Mouse (Mus musculus): ENCODE results near the gene Hk2.
"Not testable (repeated sequence)": the region's sequence is repeated elsewhere in the genome, so short reads cannot be mapped to it uniquely, and the experiment has no call there.

Gene Hk2

GRCm38 (mm10) chr6:82689474-82689873, 84.8 kb downstream of the Hk2 start:
- DNase-seq (ENCODE audit: inconsistent ontology term), result no peak

DNA sequence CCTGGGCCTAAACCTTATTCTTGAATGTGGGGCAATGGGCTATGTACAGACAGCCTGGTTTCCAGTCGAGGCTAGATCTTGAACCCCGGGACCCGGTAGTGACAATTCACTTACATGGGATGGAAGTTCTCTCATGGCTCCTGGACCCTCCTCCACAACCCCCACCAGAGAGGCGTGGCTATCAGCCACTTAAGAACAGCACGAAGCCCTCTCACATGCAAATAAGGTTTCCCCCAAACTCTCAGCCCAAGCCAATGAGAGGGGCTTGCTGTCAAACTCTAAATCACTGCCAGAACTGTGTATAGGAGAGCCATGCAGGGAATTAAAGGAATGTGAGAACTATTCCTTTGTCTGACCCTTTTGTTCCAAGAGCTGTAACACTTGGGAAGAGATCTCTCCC, 85.7 kb downstream of the Hk2 start:
- DNase-seq (ENCODE audit: inconsistent ontology term), result not testable (repeated sequence)

DNA sequence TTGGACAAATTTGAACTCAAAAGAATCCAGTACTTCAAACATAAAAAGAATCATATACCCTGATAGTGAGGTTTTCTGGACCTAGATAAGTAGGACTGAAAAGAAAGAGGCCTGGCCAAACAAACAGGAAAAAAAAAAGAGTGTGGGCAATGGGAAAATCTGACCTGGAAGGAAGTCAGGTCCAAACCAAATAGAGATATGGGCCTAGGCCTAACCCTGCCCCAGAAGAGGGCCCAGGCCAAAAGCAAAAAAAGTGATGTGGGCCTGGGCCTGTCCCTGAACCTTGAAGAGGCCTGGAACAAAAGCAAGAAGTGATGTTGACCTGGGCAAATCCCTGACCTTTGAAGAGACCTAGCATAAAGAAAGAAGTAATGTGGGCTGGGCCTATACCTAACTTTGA, 90.1 kb downstream of the Hk2 start:
- DNase-seq (ENCODE audit: inconsistent ontology term), result no peak

GRCm38 (mm10) chr6:82679286-82679685, 95.0 kb downstream of the Hk2 start:
- not testable (repeated sequence) for DNase-seq (ENCODE audit: inconsistent ontology term)

DNA sequence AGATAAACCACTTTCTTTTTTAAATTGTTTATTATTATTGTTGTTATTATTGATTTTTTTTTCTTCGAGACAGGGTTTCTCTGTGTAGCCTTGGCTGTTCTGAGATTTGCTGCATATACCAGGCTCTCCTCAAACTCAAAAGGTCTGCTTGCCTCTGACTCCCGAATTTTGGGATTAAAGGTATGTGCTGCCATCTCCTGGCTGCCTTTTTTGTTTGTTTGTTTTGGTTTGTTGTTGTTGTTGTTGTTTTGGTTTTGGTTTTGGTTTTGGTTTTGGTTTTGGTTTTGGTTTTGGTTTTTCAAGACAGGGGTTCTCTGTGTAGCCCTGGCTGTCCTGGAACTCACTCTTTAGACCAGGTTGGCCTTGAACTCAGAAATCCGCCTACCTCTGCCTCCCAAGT, 96.6 kb downstream of the Hk2 start:
- DNase-seq (ENCODE audit: inconsistent ontology term), result not testable (repeated sequence)
